16 mouse cellular contexts compared by ENCODE assay signal in the genomic region with DNA sequence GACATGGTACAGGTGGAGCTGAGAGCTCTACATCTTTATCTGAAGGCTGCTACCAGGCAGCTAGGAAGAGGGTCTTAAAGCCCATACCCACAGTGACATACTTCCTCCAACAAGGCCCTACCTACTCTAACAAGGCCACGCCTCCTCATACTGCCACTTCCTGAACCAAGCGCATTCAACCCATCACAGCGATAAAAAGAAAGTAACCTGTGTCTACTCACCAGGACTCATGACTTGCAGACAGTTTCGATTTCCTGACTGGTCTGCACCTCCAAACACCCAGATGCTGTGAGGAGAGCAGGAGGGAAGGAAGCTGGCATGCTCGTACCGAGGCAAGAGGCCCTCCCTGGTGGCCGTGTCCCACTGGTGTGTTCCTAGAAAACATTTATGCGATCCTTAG. TPM values are rescaled to one million over a fixed set of nuclear protein-coding genes. Genes with fewer than 3 reads are reported as not detected.
DNase-seq lines count a peak whose midpoint lies in the region; ATAC-seq and TF ChIP-seq lines count a peak whose summit lies in the region.
"Had no signal": no experiment of that assay in that cellular context is flagged by ENCODE, and none has a peak within 500 bp of the region (broad histone marks: within the 10 kb centered on the region; RNA-seq: fewer than 3 reads in every experiment).

No protein-coding gene starts in this region.

- TF ChIP-seq CTCF in lung, adult 2 months (IDR thresholded peaks at IDR 0.05; ENCODE audit: insufficient read depth, low read length), result no peak

- H3K27me3 ChIP-seq in liver, embryonic 12.5 days (replicated peaks), result no peaks in the 10 kb centered on the region
- H3K27me3 ChIP-seq: stomach, embryonic 15.5 days had no signal

- no peak for ATAC-seq in liver, embryonic 12.5 days

- H3K4me1 ChIP-seq in lung, adult 2 months (ENCODE audit: control insufficient read depth, insufficient read depth, low read length), result no peaks in the 10 kb centered on the region
- 0 out of 2 replicates have a peak, but pooled peaks cover 9% of the 10 kb centered on the region for H3K4me1 ChIP-seq in liver, embryonic 12.5 days
- H3K4me1 ChIP-seq: stomach, embryonic 15.5 days had no signal

- peaks cover 70% of the 10 kb centered on the region for H3K36me3 ChIP-seq in liver, embryonic 12.5 days

- H3K4me3 ChIP-seq in lung, adult 2 months (replicated peaks; ENCODE audit: extremely low read depth, low read depth, low read length), result peak overlapping the region; percentile 39
- no peak overlapping the region for H3K4me3 ChIP-seq in liver, embryonic 12.5 days
- H3K4me3 ChIP-seq: stomach, embryonic 15.5 days had no signal

- 0 out of 2 replicates have a peak overlapping the region, but pooled peaks have one; percentile 28 for H3K27ac ChIP-seq in liver, embryonic 12.5 days
- H3K27ac ChIP-seq: stomach, embryonic 15.5 days had no signal

- H3K4me2 ChIP-seq in liver, embryonic 12.5 days, result peak overlapping the region; percentile 6; the same call in 1 of the 2 replicates
- H3K4me2 ChIP-seq: stomach, embryonic 15.5 days had no signal

- H3K9me3 ChIP-seq in liver, embryonic 12.5 days (replicated peaks), result no peaks in the 10 kb centered on the region
- H3K9me3 ChIP-seq: stomach, embryonic 15.5 days had no signal

- TF ChIP-seq POLR2A in lung, adult 2 months (IDR thresholded peaks at IDR 0.05; ENCODE audit: borderline replicate concordance, extremely low read depth, low read depth, low read length), result no peak

- no peak for DNase-seq in lung, adult 2 months
- DNase-seq in lung, postnatal 10 days, result no peak
- DNase-seq in natural killer cell, adult 2 months (ENCODE audit: low spot score in 2 of 2), result peak; percentile 73 to 77
- DNase-seq in thymus, postnatal 25 days, result peak; percentile 72
- DNase-seq in adrenal gland, adult 2 months, result no peak
- DNase-seq in cerebellum, adult 9-10 months, result no peak
- no peak for DNase-seq in urinary bladder, postnatal 36 days (ENCODE audit: low spot score in 2 of 2)
- DNase-seq: cerebellum, postnatal 25 days; heart, postnatal 10 days; kidney, adult 11 months; lung, postnatal 14 days had no signal

- no peak overlapping the region for H3K9ac ChIP-seq in liver, embryonic 12.5 days
- H3K9ac ChIP-seq: stomach, embryonic 15.5 days had no signal

- WGBS in lung, adult 2 months, result 86% methylated on average over 8 of the region's 8 CpGs
- 81% methylated on average over 8 of the region's 8 CpGs for WGBS in liver, embryonic 12.5 days (ENCODE audit: insufficient replicate concordance)

RNA-seq across cellular contexts. Expression of a gene that starts 9.4 kb away (rescaled TPM):
- 18.8 and 24.4 TPM in 2 replicates for polyA plus RNA-seq in lung, adult 2 months (2012; rRNA removed)
- polyA plus RNA-seq in liver, embryonic 12.5 days (2016; fragmentation: Nextera tagmentation; extraction: Ambion mirVana), result 32.5 and 33.2 TPM in 2 replicates
- 10 to 100 TPM; 25.0 to 28.3 TPM for total RNA-seq in adrenal gland, adult 2 months (2021)
- 27.1 and 32.6 TPM in 2 replicates for polyA plus RNA-seq in adrenal gland, adult 2 months (2012; rRNA removed)

RNA-seq across cellular contexts. Expression of a gene that starts 18.5 kb away (rescaled TPM):
- polyA plus RNA-seq in lung, adult 2 months (2012; rRNA removed), result 463 and 672 TPM in 2 replicates
- polyA plus RNA-seq in liver, embryonic 12.5 days (2016; fragmentation: Nextera tagmentation; extraction: Ambion mirVana), result 656 and 672 TPM in 2 replicates
- 100 to 1,000 TPM; 501 to 605 TPM for total RNA-seq in adrenal gland, adult 2 months (2021)
- 869 and 995 TPM in 2 replicates for polyA plus RNA-seq in adrenal gland, adult 2 months (2012; rRNA removed)

RNA-seq across cellular contexts. Expression of a gene that starts 35.2 kb away (rescaled TPM):
- polyA plus RNA-seq in lung, adult 2 months (2012; rRNA removed), result 16.7 and 20.3 TPM in 2 replicates
- polyA plus RNA-seq in liver, embryonic 12.5 days (2016; fragmentation: Nextera tagmentation; extraction: Ambion mirVana), result 87.3 and 93.7 TPM in 2 replicates
- 10 to 100 TPM; 47.7 to 64.7 TPM for total RNA-seq in adrenal gland, adult 2 months (2021)
- polyA plus RNA-seq in adrenal gland, adult 2 months (2012; rRNA removed), result 7.6 and 9.1 TPM in 2 replicates

RNA-seq across cellular contexts. Expression of a gene that starts 35.8 kb away (rescaled TPM):
- polyA plus RNA-seq in lung, adult 2 months (2012; rRNA removed), result 46.0 and 59.3 TPM in 2 replicates
- 68.6 and 71.9 TPM in 2 replicates for polyA plus RNA-seq in liver, embryonic 12.5 days (2016; fragmentation: Nextera tagmentation; extraction: Ambion mirVana)
- total RNA-seq in adrenal gland, adult 2 months (2021), result 10 to 100 TPM; 58.1 to 70.1 TPM
- 29.3 and 30.9 TPM in 2 replicates for polyA plus RNA-seq in adrenal gland, adult 2 months (2012; rRNA removed)

RNA-seq across cellular contexts. Expression of a gene that starts 42.5 kb away (rescaled TPM):
- not detected in 2 replicates for polyA plus RNA-seq in lung, adult 2 months (2012; rRNA removed)
- polyA plus RNA-seq in liver, embryonic 12.5 days (2016; fragmentation: Nextera tagmentation; extraction: Ambion mirVana), result 0.07 TPM in 2 replicates
- total RNA-seq in adrenal gland, adult 2 months (2021), result not detected
- polyA plus RNA-seq in adrenal gland, adult 2 months (2012; rRNA removed), result not detected in 2 replicates
- total RNA-seq: heart, postnatal 10 days; left cerebral cortex, postnatal 25 days had no signal
- polyA plus RNA-seq: large intestine, adult 2 months; neural tube, embryonic 11.5 days; stomach, embryonic 15.5 days had no signal

Comparison
In these comparisons a context has a peak if more than half of its experiments do, and no peak if none do; other contexts are left out.
1. DNase-seq: peak in natural killer cell, adult 2 months (2 of 2) and thymus, postnatal 25 days (single experiment); none in lung, adult 2 months (single experiment), lung, postnatal 10 days (single experiment), adrenal gland, adult 2 months (single experiment), cerebellum, adult 9-10 months (single experiment) and urinary bladder, postnatal 36 days (0 of 2).